Mouse (Mus musculus): ENCODE data around the gene 2010003K11Rik. TPM values are rescaled to one million over a fixed set of nuclear protein-coding genes. Genes with fewer than 3 reads are reported as not detected.

2010003K11Rik gene
- total and polyA plus RNA-seq, 2 experiments from 2014 or later: not detected

GRCm38 (mm10) chr19:4513236-4513858 is 15.0 kb upstream of the 2010003K11Rik start:
- H3K4me3 ChIP-seq (ENCODE audit: low read depth, low read length): no peak overlapping the region
- no peak for ATAC-seq
- no peak for DNase-seq
- H3K9me3 ChIP-seq (ENCODE audit: low read length): no peaks in the 10 kb centered on the region
- no peak overlapping the region for H3K9ac ChIP-seq
- H3K27me3 ChIP-seq (ENCODE audit: insufficient read depth, low read length): no peaks in the 10 kb centered on the region
- no peak overlapping the region for H3K4me2 ChIP-seq (ENCODE audit: low read depth)
- H3K27ac ChIP-seq (ENCODE audit: low read depth, low read length): no peak overlapping the region
- peaks cover 8% of the 10 kb centered on the region; the same call in 1 of the 2 replicates for H3K4me1 ChIP-seq (ENCODE audit: insufficient read depth)
- no peak for TF ChIP-seq CTCF (IDR thresholded peaks at IDR 0.05; ENCODE audit: low read depth)
- WGBS: 71% methylated on average over 4 of the region's 4 CpGs
- no peaks in the 10 kb centered on the region for H3K36me3 ChIP-seq (ENCODE audit: insufficient read depth)

GRCm38 (mm10) chr19:4511116-4511841 is 12.9 kb upstream of the 2010003K11Rik start:
- 5% methylated on average over 13 of the region's 13 CpGs for WGBS
- Histone ChIP-seq H3K36me3 (ENCODE audit: insufficient read depth) (no peaks in the 10 kb centered on the region), H3K4me3 (ENCODE audit: low read depth, low read length) (peak overlapping the region; percentile 81), H3K4me1 (ENCODE audit: insufficient read depth) (peaks cover 8% of the 10 kb centered on the region; the same call in 1 of the 2 replicates), H3K27me3 (ENCODE audit: insufficient read depth, low read length) (no peaks in the 10 kb centered on the region), H3K9ac (no peak overlapping the region), H3K9me3 (ENCODE audit: low read length) (no peaks in the 10 kb centered on the region), H3K4me2 (ENCODE audit: low read depth) (peak overlapping the region; percentile 72), H3K27ac (ENCODE audit: low read depth, low read length) (no peak overlapping the region)
- ATAC-seq: no peak
- no peak for DNase-seq
- TF ChIP-seq CTCF (IDR thresholded peaks at IDR 0.05; ENCODE audit: low read depth): no peak

- no peak within 1 kb of the TSS for H3K27ac ChIP-seq (ENCODE audit: low read depth, low read length)
- under 1% methylated on average over 82 of the region's 82 CpGs for WGBS
- ATAC-seq (peak; percentile 99), DNase-seq (peak; percentile 100)
- peak within 1 kb of the TSS; percentile 81 for H3K4me2 ChIP-seq (ENCODE audit: low read depth)
- peak; percentile 23; the same call in 1 of the 2 replicates for TF ChIP-seq CTCF (IDR thresholded peaks at IDR 0.05; ENCODE audit: low read depth)
- no peaks in the 10 kb centered on the region for H3K36me3 ChIP-seq (ENCODE audit: insufficient read depth)
- peaks cover 3% of the 10 kb centered on the region; the same call in 1 of the 2 replicates for H3K4me1 ChIP-seq (ENCODE audit: insufficient read depth)
- H3K27me3 ChIP-seq (ENCODE audit: insufficient read depth, low read length): no peaks in the 10 kb centered on the region
- peak within 1 kb of the TSS; percentile 81 for H3K4me3 ChIP-seq (ENCODE audit: low read depth, low read length)
- peak within 1 kb of the TSS; percentile 45 for H3K9ac ChIP-seq
- H3K9me3 ChIP-seq (ENCODE audit: low read length): no peaks in the 10 kb centered on the region
Measured at GRCm38 (mm10) chr19:4509986-4510963, 11.9 kb upstream of the 2010003K11Rik start, which contains the start of gene Pcx. Pcx (plus strand) TSS chr19:4510472.

GRCm38 (mm10) chr19:4507746-4508145 is 9.4 kb upstream of the 2010003K11Rik start:
- no peaks in the 10 kb centered on the region for H3K27me3 ChIP-seq (ENCODE audit: insufficient read depth, low read length)
- no peak for TF ChIP-seq CTCF (IDR thresholded peaks at IDR 0.05; ENCODE audit: low read depth)
- no peak overlapping the region for H3K4me3 ChIP-seq (ENCODE audit: low read depth, low read length)
- H3K9me3 ChIP-seq (ENCODE audit: low read length): no peaks in the 10 kb centered on the region
- no peak overlapping the region for H3K9ac ChIP-seq
- peaks cover 3% of the 10 kb centered on the region; the same call in 1 of the 2 replicates for H3K4me1 ChIP-seq (ENCODE audit: insufficient read depth)
- ATAC-seq (no peak), DNase-seq (no peak)
- no peaks in the 10 kb centered on the region for H3K36me3 ChIP-seq (ENCODE audit: insufficient read depth)
- H3K27ac ChIP-seq (ENCODE audit: low read depth, low read length): no peak overlapping the region
- H3K4me2 ChIP-seq (ENCODE audit: low read depth): no peak overlapping the region
- WGBS: 66% methylated on average over 3 of the region's 3 CpGs

- TF ChIP-seq CTCF (IDR thresholded peaks at IDR 0.05; ENCODE audit: low read depth): no peak
- DNase-seq (no peak), ATAC-seq (no peak)
- Histone ChIP-seq H3K27ac (ENCODE audit: low read depth, low read length) (no peak overlapping the region), H3K9me3 (ENCODE audit: low read length) (no peaks in the 10 kb centered on the region), H3K4me2 (ENCODE audit: low read depth) (no peak overlapping the region), H3K4me3 (ENCODE audit: low read depth, low read length) (no peak overlapping the region), H3K9ac (no peak overlapping the region), H3K4me1 (ENCODE audit: insufficient read depth) (no peaks in the 10 kb centered on the region), H3K27me3 (ENCODE audit: insufficient read depth, low read length) (no peaks in the 10 kb centered on the region), H3K36me3 (ENCODE audit: insufficient read depth) (no peaks in the 10 kb centered on the region)
- WGBS: 92% methylated on average over 1 of the region's 1 CpGs
Measured at GRCm38 (mm10) chr19:4504830-4505229, 6.4 kb upstream of the 2010003K11Rik start.

GRCm38 (mm10) chr19:4502701-4503100 is 4.3 kb upstream of the 2010003K11Rik start:
- 76% methylated on average over 2 of the region's 2 CpGs for WGBS
- TF ChIP-seq CTCF (IDR thresholded peaks at IDR 0.05; ENCODE audit: low read depth): no peak
- ATAC-seq: no peak

More at GRCm38 (mm10) chr19:4502701-4503100, 4.3 kb upstream of the 2010003K11Rik start:
- Histone ChIP-seq H3K27ac (ENCODE audit: low read depth, low read length) (no peak overlapping the region), H3K4me2 (ENCODE audit: low read depth) (no peak overlapping the region), H3K36me3 (ENCODE audit: insufficient read depth) (no peaks in the 10 kb centered on the region), H3K27me3 (ENCODE audit: insufficient read depth, low read length) (no peaks in the 10 kb centered on the region), H3K9me3 (ENCODE audit: low read length) (no peaks in the 10 kb centered on the region), H3K4me3 (ENCODE audit: low read depth, low read length) (no peak overlapping the region), H3K4me1 (ENCODE audit: insufficient read depth) (no peaks in the 10 kb centered on the region), H3K9ac (no peak overlapping the region)
- no peak for DNase-seq

All from forebrain, postnatal 0 days (tissue).